Mouse (Mus musculus) neutrophil, adult 5-6 weeks (primary cell): ENCODE results near the gene Tspan32. TPM values are rescaled to one million over a fixed set of nuclear protein-coding genes. Genes with fewer than 3 reads are reported as not detected.

ENCODE experiments used
- ATAC-seq: fragments of 151-379, 151-347 bp; 2 replicates; pipeline ENCODE4 v1.8.0; 2017; ENCODE audit warnings: mild to moderate bottlenecking, moderate TSS enrichment; ENCODE audit not compliant: insufficient number of reproducible peaks, poor library complexity, low FRiP score, severe bottlenecking; ENCODE audit errors: extremely low read depth
- total RNA-seq: library from RNA; stranded (forward); fragments of 200-1000 nt; gene quantifications from 2 replicates; pipeline ENCODE4 v1.2.3, GENCODE M21; 2017

Gene Tspan32
- total RNA-seq, 1 experiment from 2014 or later: 124 TPM

DNA sequence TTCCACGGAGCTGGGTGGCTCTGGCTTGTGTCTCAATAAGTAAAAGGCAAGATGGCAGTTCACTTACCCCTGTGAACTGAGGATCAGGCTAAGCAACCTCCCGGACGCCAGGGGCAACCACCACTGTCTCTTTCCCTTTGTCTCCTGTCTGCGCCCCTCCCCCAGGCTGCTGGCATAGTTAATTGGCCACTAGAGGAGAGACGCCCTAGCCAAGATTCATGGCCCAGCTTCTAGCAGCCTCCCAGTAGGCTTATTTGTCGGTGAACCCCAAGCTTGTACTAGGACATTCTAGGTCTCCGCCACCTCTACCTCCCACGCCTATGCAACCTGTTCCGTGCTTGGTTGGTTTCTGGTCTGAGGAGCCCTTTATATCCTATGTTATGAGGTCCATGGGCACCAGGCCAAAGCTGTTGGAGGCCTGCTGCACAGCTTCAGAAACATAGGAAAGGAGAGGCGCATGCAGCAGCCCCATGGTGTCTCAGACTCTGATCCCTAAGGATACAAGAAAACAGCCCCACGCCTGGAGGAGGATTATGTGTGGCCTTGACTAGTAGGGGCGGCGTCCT lies 63.6 kb downstream of the Tspan32 start:
- no peak for ATAC-seq

DNA sequence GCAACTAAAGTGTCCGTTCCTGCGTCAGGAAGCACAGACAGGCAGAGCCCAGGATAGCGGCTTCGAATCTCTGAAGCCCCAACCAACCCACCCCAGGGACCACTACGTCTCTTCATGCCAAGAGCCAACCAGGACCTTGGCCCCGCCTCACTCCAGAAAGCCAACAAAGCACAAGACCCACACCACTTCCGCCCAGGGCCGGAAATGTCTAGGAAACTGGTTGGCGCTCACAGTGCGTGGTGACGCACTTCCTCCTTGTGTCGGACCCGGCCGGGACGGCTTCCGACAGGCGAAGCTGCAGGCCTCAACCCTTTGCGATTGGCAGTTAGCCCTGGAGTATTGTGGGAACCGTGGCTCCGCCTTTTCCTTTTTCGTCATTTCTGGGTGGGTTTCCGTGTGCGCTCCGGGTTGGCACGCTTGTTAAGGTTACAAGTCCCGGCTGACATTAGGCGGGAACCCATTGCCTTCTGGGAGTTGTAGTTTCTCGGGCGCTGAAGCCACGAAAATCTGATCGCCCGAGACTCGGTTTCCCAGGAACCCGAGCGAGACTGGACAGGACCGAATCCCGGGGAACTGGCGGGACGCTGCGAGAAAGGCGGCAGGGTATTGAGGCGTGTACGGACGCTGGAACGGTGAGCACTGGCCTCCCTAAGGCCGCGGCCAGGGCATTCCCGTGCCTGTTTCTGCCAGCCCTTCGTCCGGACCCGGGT lies 64.2 kb downstream of the Tspan32 start, which contains the start of gene Tssc4:
Gene Tssc4, plus strand, starts transcription at position 368 of the 710 bp plus-strand sequence.
- peak; percentile 86 for ATAC-seq

Other genes starting within 250 kb of the Tspan32 start
- gene Th, start 73.9 kb upstream of the Tspan32 start, total RNA-seq: not detected in 2 replicates
- 0.23 and 0.37 TPM in 2 replicates for gene Ascl2, start 35.8 kb upstream of the Tspan32 start, total RNA-seq
- 133 and 141 TPM in 2 replicates for gene Cd81, start 47.7 kb downstream of the Tspan32 start, total RNA-seq
- gene Tssc4, start 64.2 kb downstream of the Tspan32 start, total RNA-seq: 11.7 and 11.9 TPM in 2 replicates
- gene Trpm5, start 89.6 kb downstream of the Tspan32 start, total RNA-seq: not detected in 2 replicates
- not detected in 2 replicates for gene Kcnq1, start 101.3 kb downstream of the Tspan32 start, total RNA-seq